Mouse (Mus musculus) brown adipose tissue, adult 24 weeks (tissue): ENCODE measurements around the gene Fam98a. TPM values are rescaled to one million over a fixed set of nuclear protein-coding genes. Genes with fewer than 3 reads are reported as not detected.

Experiments
- H3K27ac ChIP-seq: fragments of 200-500 bp; replicated peaks from 2 replicates; pipeline ENCODE4 v1.5.1; 2012; ENCODE audit warnings: low read depth, mild to moderate bottlenecking, low read length
- H3K4me1 ChIP-seq: fragments of 200-500 bp; 2 replicates; pipeline ENCODE4 v1.6.1; 2012; ENCODE audit warnings: low read length, mixed read lengths; ENCODE audit not compliant: control insufficient read depth, insufficient read depth, insufficient read length
- H3K4me3 ChIP-seq: fragments of 200-500 bp; 2 replicates; pipeline ENCODE4 v1.5.1; 2012; ENCODE audit warnings: low read depth, mild to moderate bottlenecking, low read length, moderate library complexity; ENCODE audit not compliant: insufficient read depth
- polyA plus RNA-seq: library from polyadenylated mRNA; stranded (reverse); fragments of >200 nt; gene quantifications from 2 replicates; pipeline ENCODE4 v1.2.4, GENCODE M21; 2012; ENCODE audit not compliant: missing spikeins, insufficient read depth, insufficient read length

Fam98a gene
- polyA plus RNA-seq, 1 experiment = 22.4 TPM

DNA sequence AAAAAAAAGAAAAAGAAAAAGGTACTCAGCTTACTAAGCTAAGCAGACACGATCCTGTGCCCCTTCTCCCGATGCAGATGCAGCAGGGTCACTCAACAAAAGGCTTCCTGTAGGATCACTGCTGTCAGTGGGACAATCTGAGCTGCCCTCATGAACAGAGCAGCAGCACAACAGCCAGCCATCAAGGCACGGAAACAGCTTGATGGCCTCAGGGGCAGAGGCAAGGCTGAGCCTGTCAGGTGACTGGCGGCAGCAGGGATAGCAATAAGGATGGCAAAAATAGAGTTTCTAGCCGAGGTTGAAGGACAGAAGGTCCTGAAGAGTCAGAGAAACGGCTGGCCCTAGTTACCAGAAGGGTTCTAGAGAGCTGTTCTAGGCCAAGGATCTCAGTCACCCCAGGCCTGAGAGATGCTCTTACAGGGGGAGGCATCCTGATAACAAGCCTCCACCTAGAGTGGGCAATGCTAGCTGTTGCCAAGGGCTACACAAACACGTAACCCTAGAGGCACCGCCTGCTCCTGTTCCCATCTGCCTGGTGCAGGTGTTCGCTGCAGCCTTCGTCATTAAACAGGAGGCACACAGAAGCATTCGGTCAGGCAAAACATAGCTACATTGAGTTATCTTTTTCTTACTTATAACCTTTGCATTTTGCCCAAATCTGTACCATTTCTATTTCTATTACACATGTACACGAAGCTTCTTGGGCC is 17.3 kb downstream of the Fam98a start:
- no peak overlapping the region for H3K27ac ChIP-seq
- no peak overlapping the region for H3K4me3 ChIP-seq
- H3K4me1 ChIP-seq = no peaks in the 10 kb centered on the region

DNA sequence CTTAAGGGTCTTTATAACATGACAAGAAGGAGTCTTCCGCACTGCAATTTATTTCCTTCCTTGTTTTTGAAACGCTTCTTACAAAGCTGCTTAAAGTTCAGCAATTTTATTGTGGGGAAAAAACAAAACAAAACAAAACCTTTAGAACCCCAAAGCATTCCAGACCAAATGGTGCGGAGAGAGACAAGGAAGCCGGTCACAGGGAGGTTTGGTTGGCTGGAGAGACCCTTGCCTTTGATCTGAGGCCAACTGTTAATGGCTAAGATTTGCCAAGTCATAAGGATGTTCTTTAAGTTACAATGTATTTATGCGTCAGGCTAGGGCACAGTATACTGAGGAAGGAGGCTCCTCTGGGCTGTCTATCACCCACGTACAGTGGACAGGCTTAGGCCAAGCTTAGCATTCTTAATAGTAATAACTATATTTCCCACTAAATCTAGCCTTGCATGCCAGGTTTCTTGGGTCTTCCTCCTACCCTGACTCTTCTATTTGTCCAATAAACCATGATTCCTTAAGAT is 19.2 kb downstream of the Fam98a start:
- Histone ChIP-seq H3K4me3 (no peak overlapping the region), H3K4me1 (no peaks in the 10 kb centered on the region), H3K27ac (no peak overlapping the region)

DNA sequence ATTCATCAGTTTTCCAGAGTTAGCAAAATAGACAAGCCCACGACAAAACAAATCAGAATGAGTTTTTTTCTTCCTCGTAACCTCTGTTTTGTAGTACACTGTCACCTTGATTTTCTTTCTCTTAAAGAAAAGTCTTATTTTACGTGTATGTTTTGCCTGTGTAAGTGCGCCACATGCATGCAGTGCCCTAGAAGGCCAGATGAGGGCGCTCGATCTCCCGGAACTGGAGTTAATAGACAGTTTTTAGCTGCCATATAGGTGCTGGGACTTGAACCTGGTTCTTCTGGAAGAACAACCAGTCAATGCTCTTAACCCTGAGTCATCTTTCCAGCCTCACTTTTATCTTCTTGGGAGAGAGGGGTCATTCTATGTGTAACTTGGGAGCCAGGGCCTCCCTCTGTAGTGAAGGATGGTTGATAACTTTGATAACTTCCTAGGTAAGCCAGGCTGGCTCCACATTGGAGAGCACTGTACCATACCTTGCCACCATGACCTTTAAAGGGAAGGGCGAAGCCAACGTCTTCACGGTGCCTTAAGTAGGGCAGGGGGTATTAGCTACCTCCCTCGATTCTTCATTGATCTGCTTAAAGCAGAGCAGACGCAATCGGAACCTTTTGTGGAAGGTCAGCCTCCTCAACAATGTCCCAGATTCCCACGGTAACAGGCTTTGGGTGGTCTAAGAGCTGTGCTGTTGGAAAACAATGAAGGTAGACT is 22.4 kb downstream of the Fam98a start:
- H3K4me3 ChIP-seq = no peak overlapping the region
- H3K27ac ChIP-seq = no peak overlapping the region
- H3K4me1 ChIP-seq = peaks cover 4% of the 10 kb centered on the region; the same call in 1 of the 2 replicates

DNA sequence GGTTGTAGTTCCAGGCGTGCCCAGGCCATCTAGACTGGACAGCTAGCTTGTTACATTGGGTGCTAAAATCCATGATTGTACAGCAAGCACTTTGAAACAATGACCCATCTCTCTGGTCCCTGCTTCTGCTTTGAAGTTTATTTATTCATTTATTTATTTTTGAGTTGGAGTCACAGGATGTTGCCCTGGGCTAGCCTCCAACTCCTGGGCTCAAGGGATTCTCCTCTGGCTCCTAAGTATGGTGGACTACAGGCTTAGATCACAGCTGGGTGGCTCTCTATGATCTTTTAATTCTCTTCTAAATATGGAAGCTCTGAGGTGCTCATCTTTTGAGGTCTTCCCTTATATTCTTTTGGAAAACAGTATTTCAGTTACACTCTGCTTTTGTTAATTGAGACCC is 25.3 kb downstream of the Fam98a start:
- H3K4me3 ChIP-seq = no peak overlapping the region
- H3K4me1 ChIP-seq = peaks cover 19% of the 10 kb centered on the region
- H3K27ac ChIP-seq = no peak overlapping the region

DNA sequence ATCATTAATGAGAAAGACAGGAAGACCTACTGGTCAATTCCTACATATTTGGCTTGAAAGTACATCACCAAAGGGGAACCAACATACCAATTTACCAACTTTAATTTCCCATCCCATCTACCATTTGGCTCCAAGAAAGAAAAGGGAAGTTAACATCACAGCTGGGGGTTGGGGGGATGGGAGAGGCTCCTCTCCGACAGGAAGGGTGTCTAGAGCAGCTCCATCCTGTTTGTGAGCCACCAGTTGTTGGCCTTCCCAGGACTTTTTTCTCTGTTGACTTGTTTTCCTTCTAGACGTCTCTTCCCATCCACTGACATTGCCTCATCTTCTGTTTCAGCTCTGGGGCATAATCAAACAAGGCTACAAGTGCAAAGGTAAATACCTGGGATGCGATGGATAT is 27.9 kb downstream of the Fam98a start:
- H3K27ac ChIP-seq = peak overlapping the region; percentile 10
- H3K4me1 ChIP-seq = peaks cover 19% of the 10 kb centered on the region
- H3K4me3 ChIP-seq = no peak overlapping the region

DNA sequence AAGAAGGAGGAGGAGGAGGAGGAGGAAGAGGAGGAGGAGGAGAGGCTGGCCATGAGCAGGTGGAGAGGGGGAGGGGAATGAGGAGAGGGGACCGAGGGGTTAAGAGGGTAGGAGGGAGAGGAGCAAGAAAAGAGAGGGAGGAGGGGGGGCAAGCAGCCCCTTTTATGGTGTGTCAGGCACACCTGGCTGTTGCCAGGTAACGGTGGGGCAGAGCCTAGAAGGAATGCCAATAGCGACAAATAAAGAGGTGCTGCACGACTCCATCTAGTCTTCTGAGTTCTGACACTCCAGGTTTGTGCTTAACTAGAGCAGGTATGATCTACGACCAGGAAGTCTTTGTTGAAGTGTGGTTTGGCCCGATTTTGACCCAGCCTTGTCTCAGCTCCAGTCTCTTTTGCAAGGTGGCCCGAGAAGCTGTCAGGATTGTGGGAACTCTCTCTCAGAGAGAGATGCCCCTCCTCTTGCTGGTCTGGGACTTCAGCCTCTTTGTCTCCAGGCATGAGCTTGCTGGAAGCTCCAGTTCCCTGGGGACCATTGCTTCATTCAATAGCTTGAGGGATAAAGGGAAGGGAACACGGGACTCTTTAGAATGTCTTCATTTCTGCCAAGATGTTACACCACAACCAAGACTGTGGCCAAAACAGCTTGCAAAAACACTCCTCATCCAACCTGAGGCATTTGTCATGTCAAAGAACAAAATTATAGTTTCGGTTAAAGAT is 29.2 kb downstream of the Fam98a start:
- H3K4me1 ChIP-seq = peaks cover 19% of the 10 kb centered on the region
- 0 out of 2 replicates have a peak overlapping the region, but pooled peaks have one; percentile 6 for H3K27ac ChIP-seq
- no peak overlapping the region for H3K4me3 ChIP-seq

DNA sequence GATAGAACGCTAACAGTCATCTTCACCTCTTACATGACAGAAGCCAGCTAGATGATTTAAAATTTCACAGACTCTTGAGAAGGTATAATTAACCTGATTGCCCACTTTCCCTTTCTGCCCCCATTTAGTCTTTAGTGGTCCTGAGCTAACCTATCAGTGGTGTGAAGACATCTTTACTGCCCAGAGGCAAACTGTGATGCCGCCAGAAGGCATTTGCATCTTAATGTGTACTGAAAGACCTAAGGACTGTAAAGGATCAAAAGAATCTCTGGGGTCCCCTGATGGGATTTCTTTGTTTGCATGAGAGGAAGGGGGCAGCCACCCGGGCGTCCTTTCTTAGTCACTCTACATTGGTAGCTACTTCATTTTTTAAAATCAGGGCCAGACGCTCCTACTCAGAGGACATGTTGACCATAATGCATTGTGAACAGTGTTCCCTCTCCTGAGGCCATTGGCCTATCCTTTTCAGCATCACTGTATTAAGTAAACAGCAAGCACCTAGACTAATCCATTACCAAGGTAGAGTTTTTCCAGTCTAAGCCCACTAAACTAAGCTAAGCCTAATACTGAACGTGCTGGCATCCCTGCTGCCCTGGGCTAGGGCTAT is 30.4 kb downstream of the Fam98a start:
- Histone ChIP-seq H3K4me1 (peaks cover 17% of the 10 kb centered on the region), H3K27ac (no peak overlapping the region), H3K4me3 (no peak overlapping the region)

DNA sequence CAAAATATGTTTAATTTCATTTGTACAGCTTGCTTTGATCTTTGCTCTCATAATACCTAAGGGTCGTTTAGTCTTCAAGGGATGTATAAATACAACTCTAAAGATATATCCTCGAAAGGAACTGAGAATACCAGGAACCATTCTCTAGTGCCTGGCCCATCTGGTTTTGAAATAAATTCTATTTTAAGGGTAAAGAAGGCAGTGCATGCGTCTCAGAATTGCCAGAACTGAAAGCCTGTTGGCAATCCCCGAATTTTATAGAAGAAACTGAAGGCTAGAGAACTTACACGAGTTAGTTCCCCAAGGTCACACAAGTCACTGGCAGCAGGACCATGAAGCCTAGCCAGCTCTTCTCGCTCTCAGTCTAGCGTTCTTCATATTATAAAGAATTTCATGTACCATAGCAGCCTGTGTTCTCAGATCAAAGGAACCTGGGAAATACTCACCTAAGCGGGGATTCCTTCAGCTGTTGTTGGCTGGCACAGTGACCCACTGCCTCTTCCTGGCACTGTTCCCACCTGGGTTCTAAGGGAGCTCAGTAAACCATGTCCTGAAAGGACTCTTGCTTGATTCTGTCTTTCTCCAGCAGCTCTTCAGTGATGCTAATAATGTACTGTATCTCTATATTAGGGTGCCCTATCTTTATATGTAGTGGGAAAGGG is 32.4 kb downstream of the Fam98a start:
- no peak overlapping the region for H3K27ac ChIP-seq
- peaks cover 15% of the 10 kb centered on the region for H3K4me1 ChIP-seq
- no peak overlapping the region for H3K4me3 ChIP-seq

DNA sequence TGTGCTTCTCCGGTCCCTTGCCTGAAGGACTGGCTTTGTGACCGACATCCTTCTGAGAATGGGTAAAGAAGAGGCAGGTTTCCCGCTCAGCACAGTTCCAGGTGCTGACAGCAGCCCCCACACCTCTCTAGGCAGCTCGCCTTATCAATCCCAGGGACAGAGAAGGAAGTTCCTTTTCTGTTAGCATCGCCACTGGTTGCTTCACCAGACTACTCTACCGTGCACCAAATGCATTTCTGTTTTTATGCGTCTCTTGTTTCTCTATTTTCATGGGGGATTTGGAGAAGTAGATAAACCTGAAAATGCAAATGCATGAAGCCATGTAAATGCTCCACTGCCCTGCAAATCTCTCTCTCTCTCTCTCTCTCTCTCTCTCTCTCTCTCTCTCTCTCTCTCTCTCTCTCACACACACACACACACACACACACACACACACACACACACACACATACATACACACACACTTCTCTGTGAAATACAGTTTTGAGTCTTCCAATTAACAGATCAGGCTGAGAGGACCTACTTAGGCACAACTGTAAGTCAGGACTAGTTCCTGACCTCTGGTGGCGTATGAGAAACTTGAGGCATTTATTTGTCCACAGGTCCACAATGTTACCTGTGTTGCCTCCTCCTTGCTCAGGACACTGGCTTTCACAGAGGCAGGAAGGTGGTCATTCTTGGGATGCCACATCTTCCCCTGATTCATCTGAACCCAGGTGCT is 33.4 kb downstream of the Fam98a start:
- Histone ChIP-seq H3K27ac (no peak overlapping the region), H3K4me1 (peaks cover 9% of the 10 kb centered on the region), H3K4me3 (no peak overlapping the region)

DNA sequence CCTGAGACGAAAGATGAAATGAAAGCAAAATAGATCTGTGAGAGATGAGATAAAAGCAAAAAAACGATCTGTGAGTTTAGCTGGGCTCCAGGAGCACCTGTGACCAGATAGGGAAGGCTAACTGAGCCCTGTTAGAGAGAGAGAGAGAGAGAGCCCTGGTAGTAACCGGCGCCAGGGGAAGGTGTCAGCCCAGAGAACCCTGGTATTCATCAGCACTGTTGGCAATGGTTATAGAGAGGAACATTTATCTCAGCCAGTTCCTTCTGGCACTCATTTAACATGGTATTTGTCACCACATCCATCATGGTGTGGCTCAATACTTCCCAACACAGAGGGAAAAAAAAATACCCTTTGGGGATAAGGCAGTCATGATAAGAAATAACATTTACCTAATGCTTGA is 35.2 kb downstream of the Fam98a start:
- Histone ChIP-seq H3K4me1 (no peaks in the 10 kb centered on the region), H3K27ac (no peak overlapping the region), H3K4me3 (no peak overlapping the region)

DNA sequence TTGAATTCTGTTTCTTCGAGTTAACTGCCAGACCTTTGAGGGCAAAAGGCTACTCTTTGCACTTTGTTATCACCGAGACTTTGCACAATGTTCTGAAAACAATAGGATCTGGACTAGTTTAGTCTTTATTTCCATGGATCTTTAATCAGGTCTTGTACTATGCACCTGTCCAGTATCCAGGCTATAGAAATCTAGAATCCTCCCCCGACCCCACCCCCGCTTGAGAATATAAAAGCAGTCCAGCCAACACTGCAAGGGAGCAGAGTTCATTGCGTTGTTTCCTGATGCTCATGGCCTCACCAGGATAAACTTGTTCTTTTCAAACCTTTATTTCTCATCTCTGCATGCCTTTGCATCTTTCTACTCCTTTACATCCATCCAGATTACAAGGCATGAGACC is 42.5 kb downstream of the Fam98a start:
- H3K27ac ChIP-seq = no peak overlapping the region
- H3K4me3 ChIP-seq = no peak overlapping the region
- no peaks in the 10 kb centered on the region for H3K4me1 ChIP-seq

DNA sequence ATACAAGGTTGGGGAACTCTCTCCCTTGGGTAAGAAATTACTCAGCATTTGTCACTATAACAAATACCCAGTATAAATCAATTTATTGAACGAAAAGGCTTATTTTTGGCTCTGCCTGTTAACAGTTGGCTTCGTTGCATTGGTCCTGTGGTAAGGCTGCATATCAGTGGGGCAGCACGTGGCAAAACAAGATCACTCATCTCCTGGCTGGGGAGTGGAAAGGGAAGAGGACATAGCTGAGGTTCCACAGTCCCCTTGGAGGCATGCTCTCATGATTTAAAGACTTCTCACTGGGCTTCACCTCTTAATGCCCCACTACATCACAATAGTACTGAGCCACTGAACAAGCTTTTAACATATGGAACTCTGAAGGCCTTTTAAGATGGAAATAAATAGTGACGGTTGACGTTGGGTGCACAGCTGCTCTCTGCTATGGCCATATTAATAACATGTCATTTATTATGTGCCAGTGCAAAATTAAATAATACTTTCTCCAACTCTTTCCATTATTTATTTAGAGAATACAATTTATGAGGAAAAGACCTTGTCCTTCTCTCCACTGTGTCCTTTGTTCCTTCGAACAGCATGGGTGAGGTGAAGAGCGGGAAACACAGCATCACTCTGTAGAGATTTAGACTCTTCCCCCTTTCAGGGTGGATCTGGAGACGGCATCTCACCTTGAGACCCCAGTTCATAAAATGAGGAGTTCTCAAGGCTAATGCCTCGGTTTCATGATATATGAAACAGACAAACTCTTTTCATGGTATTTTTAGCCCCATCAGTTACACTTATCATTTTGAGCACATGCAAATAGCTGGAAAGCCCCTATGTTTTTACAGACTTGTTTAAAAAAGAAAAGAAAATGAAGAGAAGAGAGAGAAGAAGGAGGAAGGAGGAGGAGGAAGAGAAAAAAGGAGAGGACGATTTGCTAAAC is 44.8 kb downstream of the Fam98a start:
- Histone ChIP-seq H3K27ac (no peak overlapping the region), H3K4me3 (no peak overlapping the region), H3K4me1 (no peaks in the 10 kb centered on the region)

DNA sequence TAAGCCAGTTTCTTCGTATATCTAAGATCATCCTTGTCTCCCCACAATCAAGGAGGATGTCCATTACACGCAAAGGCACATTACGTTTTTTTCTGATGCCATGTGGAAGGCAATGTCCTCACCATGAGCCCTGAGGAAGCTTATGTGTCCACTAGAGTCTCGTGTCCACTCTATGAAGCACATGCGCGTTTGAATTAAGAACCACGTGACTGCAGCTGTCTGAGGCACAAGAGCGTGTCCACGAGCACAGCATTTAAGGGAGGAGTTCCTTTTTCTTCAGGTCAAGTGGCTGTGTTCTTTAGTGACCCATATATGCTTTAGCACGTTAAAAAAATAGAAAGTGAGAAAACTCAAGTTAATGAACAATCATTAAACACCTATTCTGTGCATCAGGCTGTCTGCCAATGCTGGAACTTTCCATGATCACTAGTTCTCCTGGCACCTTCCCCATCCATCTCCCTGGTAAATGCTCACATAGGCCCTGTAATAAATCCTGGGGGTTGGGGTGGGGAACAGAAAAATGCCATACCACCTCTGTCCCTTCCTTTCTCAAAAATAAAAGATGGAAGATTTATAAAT is 45.6 kb downstream of the Fam98a start:
- Histone ChIP-seq H3K27ac (no peak overlapping the region), H3K4me1 (no peaks in the 10 kb centered on the region), H3K4me3 (no peak overlapping the region)
